Mouse (Mus musculus) neutrophil, adult 5-6 weeks (primary cell): ENCODE measurements around the gene Mgat5. TPM values are rescaled to one million over a fixed set of nuclear protein-coding genes. Genes with fewer than 3 reads are reported as not detected.

Source experiments
- ATAC-seq: fragments of 151-379, 151-347 bp; 2 replicates; pipeline ENCODE4 v1.8.0; 2017; ENCODE audit warnings: mild to moderate bottlenecking, moderate TSS enrichment; ENCODE audit not compliant: insufficient number of reproducible peaks, poor library complexity, low FRiP score, severe bottlenecking; ENCODE audit errors: extremely low read depth
- total RNA-seq: library from RNA; stranded (forward); fragments of 200-1000 nt; gene quantifications from 2 replicates; pipeline ENCODE4 v1.2.3, GENCODE M21; 2017

Mgat5 gene
- total RNA-seq, 1 experiment from 2014 or later: 15.1 TPM

DNA sequence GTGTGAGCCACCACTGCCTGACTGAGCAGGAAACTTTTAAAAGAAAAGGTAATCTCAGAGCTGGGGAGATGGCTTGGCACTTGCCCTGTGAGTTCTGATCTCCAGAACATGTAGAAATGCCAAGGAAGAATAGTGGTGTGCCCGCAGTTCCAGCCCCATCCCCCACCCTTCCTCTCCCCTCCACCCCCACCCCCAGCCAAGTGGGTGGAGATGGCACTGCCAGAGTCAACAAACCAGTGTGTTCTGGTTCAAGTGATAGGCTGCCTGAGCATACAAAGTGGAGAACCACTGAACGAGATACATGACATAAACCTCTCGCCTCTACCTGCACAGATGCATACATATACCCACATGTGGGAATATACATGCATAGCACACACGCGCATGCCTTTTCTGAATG, 193.4 kb downstream of the Mgat5 start:
- no peak for ATAC-seq

DNA sequence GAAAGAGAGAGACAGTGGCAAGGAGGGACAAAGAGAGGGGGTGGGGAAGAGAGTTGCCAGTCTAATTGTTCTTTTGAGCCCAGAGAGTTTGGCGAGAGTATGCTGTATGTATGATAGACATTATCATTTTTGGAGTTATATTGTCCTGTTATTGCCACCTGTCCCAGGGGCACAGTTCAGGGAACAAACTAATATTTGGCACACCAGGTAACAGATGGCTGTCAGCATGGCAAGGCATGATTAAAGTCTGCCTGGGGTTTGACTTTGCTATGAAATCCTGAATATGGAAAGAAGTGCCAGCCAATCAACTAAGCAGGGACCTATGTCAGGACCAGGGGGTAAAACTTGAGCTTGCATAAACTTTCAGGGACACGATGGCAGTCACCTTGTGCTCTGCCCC, 195.4 kb downstream of the Mgat5 start:
- ATAC-seq: no peak

DNA sequence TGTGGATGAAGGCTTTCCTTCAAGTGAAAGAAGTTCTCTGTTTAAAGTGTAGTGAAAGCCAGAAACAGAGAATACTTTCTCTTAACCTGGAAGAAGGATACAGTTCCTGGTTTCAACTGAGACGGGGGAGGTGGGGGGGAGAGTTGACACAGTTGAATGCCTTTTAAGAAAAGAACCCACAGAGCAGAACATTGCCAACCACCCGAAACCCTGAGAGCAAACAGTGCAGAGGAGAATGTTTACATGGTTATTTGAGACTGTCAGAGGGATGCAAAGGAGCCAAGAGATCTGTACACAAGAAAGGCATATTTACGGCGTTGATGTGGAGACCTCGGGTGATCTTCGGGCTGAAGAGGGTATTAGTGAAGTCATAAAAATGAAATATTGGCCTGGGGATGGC, 195.9 kb downstream of the Mgat5 start:
- ATAC-seq: no peak

DNA sequence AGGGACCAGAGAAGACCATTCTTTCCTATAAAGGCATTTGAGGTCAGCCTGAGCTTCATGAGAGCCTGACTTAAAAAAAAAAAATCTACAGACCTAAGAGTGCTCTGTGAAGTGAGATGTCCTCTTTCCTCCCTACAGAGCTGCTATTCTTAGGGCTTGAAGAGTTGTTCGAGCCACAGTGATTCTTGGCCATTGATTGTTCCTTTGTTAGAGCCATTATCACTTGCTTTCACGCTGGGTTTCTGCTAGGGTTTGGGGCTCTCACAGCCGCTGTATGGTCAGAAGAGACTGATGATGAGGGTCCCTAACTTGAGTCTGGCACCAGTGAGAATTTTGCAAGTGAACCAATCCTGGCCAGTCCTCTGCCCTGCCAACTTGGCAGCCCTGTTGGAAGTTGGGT, 199.8 kb downstream of the Mgat5 start:
- no peak for ATAC-seq

DNA sequence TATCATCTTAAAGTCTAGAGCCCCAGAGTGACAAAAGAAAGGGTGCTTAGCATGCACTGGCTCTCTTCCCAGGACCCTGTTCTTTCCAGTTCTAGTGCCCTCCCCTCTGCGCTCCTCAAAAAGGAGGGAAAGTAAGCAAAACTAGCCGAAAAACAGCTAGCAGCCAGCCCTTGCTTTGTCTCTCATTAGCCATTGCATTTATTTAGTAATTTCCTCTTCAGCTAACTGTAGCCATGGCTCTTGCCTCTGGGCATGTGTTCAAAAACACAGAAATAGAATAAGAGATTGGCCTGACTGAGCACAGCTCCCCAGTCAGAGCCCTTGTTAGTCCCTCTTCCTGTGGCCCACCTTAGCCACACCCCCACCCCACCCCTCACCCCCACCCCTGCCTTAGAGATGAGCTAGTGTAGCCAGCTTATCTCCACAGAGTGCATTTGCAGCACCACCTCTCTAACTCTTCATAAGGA, 204.2 kb downstream of the Mgat5 start:
- ATAC-seq: no peak

DNA sequence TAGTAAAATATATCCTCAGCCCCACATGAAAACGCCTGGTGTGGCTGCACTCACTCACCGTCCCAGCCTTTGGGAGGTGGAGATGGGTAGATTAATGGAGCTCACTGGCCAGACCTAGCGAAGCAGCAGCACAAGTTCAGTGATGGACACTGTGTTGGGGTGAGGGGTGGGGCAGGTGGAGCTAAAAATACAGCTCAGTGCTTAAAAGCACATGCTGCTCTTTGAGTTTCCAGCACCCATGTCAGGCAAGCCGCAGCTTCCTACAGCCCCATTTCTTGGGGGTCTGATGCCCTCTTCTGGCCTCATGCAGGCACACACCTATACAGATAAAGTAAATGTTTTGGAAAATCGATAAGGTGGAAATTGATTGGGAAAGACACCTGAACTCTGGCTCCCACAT, 204.7 kb downstream of the Mgat5 start:
- ATAC-seq: 0 out of 2 replicates have a peak, but pooled peaks have one; percentile 24

DNA sequence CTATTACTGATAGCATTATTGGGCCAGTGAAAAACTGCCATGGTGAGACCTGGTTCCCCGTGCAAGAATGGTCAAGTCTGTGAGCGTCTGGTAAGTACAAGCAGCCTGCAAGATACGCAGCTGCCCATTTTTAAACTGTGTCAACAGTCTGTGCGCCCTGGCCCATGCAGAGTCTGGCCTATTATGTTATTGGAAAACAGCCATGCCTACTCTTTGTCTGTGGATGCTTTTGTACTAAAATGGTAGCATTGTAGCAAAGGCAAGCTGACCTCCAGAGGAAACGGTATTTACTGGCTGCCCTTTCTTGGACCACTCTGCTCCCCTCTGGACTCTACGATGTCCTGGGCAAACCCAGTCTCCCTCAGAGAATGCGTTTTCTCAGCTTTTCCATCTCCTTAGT, 209.7 kb downstream of the Mgat5 start:
- no peak for ATAC-seq

DNA sequence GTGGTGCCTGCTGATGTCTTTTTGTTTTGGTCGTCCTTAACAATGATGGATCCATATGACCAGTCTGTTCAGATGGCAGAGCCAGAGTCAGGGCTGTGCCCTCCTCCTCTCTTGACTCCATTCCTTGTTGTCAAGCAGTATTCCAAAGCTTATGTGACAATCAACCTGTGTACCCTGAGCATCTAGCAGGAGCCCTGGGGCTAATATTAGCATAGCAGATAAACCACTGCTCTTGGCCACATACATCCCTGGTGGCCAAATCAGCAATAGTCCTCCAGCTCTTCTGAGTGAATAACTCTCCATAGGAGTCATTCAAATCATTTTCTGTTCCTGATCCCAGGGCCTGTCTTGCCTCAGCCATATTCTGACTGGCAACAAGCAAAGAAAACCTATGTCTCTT, 211.1 kb downstream of the Mgat5 start:
- no peak for ATAC-seq

DNA sequence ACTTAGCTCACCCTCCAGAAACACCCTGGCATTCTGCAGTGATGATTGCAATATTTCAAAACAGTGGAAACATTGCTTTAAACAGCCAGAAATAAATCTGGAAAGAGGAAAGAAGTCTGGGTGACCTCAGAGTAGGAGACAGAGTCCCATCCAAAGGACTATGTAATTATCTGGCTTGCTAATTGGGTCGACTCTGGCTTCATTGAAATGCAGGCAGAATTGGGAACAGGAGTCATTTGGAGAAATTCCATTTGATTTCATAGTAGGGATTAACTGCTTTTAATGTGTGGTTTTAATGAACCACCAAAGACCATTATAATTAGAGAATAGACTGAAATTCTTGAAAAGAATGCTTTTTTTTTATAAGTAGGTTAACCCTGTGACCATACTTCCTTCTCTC, 212.2 kb downstream of the Mgat5 start:
- no peak for ATAC-seq

DNA sequence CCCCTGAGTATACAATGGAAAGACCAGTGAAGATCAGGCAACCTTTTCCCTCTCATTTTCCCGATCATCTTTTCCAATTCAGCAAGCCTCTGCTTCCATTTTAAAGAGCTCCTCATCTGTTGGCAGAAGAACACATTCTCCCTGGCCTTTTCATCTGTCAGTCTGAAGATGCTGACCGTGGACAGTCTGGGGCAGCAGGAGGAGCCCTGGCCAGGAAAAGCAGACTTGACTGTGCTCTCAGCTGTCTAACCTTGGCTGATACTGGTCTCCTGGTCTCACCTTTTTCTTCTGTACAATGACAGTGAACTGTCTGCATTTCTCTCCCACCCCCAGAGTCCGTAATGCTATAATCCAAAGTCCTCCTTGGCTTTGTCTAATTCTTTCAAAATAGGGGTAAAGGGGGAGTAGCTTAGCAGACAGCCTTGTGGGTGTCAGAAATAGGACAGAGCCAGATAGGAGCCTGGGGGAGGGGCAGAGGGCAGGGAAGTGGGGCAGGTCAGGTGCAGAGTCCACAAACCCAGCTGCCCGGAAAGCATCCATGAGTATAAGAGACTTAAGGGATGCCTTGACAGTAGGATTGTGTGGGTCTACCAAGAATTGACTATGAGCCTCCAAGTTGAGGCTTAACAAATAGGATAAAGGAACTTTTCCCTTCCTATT, 214.2 kb downstream of the Mgat5 start:
- ATAC-seq: no peak

DNA sequence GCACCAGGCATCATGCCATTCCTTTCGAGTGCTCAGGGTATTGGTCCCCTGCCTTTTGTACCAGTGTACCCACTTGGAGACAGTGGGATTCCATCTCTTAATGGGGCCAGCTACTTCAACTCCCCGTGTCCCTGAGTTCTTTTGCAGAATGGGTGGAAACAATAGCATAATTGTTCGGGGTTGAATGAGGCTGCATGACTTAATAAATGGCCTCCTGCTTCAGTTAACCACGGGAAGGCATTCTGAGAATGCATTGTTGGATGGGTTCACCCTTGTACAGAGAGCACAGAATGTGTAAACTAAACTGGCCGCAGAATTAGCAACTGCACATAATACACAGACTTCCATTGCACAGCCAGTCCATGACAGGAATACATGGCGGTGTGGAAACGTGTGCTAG, 214.8 kb downstream of the Mgat5 start:
- ATAC-seq: no peak

DNA sequence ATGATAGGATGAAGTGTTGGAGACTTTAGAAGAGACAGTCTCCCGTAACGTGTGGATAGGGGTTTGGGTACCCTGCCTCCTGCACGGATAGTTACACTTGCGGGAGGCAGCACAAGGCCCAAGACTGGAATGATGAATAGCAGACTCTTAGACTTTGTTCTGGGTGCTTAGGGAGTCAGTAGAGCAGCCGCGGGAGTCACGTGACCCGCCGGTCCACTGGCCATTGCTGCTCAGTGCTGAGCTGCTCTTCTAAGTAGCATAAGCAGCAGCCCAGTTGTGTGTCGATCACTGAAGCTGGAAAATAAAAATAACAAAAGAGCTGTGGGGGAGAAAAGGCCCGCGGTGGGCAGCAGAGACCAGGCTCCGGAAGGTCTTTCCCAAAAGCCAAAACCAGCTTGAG, 215.6 kb downstream of the Mgat5 start:
- ATAC-seq: no peak

DNA sequence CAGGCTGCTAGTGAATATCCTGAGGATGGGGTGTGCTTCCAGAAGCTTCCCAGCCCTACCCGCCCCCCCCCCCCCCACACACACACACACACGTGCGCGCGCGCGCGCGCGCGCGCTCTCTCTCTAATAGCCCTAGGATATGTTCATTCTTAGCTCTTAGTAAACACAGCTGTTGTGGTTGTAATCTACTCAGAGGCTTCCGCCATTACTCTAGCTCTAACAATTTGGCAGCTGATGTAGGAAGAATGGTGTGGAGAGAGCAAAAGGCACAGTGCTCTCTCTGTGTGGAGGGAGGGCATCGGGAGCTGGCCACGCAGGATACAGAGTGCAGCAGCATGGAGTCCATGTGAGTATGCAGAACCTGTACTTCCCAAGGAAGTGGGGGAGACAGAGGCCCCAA, 216.0 kb downstream of the Mgat5 start:
- ATAC-seq: no peak

DNA sequence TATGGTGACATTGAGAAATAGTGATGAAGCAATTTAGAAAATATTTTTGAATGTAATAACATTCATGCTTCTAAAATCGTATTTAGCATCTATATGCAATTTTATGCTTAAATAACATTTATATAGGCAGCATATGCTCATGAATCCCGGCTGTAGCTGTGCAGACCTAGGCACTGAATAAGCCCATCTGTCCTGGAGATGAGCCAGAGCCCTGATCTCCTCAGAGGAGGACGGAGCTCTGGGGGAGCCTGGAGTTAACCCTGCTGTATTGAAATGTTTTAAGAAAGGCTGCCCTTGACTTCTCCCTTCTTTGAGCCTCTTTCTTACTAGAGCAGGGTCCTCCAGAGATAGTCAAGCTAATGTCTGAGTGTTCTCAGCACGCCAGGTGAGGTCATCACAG, 217.8 kb downstream of the Mgat5 start:
- no peak for ATAC-seq

DNA sequence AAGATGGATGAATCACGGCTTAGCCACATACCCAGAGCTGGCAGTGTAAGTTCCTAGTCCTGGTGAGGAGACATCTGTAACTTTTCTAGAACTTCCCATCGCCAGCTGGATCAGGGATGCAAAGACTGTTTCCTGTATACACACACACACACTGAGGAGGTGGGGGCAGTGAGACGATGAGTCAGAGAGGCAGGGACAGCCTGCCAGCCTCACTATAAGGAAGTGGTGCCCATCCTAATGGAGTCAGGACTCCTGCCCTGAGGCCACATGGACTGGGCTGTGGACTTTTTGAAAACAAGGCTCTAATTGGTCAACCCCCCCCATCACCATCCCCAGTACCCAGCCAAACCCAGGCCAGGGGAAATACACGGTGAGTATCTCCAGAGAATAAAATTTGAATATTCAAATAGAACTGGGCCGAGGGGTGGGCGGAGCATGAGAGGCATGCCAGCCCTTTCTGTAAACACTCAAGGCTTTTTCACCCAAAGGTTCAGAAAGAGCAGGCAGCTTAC, 220.3 kb downstream of the Mgat5 start:
- ATAC-seq: peak; percentile 63

DNA sequence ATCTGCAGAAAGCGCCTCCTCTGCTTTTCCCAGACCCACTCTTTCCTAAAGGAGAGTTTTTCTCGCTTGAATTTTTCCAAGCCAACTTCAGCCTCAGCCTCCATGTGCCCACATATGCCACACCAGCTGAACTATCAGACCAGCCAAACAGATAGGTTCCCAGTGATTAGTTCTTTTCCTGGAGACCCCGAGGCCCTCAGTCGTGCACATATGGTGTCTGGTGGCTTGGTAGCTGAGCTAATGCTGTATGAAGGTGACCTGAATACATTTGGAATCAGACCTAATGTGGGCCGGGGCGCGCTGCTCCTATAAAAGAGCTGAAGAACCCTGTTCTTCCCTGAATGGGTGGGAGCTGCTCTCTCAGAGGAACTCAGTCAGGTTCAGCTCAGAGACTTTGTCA, 225.5 kb downstream of the Mgat5 start:
- ATAC-seq: no peak

DNA sequence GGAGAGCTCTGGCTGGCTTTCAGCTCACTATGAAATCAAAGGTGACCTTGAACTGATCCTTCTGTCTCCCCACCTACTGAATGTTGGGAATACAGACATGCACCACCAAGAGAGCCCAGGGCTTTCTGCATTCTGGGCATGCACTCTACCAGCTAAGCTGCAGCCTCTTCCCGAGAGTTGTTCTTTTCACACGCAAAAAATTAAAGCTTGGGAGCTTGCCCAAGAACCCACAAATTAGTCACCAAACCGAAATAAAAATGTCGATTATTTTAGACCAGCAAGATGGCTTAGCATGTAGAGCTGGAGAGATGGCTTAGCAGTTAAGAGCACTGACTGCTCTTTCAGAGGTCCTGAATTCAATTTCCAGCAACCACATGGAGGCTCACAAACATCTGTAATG, 230.0 kb downstream of the Mgat5 start:
- no peak for ATAC-seq

DNA sequence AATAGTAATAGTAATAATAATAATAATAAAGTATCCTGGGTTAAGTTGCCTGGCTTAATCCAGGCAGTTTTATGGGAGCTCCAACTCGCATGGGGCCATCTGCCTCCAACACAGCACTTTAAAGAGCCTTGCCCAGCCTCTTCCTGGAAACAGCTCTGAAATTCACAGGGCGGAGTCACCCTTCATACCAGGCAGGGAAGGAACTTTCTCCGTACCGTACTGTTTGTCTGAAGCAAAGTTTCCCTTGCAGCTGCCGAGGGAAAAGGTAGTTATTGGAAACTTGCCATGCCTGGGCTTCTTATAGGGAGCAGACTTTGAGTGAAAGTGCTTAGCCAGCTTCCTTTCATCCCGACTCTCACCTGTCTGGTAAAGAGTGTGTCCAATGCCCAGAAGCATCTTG, 232.3 kb downstream of the Mgat5 start:
- ATAC-seq: no peak

DNA sequence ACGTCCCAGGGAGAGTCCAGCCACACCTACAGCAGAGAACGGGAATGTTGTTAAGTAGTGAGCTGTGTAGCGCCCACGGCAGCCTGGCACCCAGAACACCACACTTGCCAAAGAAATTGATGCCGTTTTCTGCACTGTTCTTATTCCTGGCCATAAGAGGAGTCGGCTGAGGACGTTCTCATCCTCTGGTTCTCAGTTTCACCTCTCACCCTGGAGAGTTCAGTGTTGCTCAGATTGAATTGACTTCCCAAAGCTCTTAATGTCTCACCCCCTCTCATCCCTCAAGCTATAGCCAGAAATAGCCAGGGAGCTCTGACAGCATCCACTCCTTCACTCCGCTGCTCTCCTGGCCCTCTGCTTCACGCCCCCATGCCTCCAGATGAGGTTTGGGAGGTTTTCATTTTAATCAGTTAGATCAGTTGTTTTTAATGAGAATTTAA, 234.7 kb downstream of the Mgat5 start:
- ATAC-seq: no peak

DNA sequence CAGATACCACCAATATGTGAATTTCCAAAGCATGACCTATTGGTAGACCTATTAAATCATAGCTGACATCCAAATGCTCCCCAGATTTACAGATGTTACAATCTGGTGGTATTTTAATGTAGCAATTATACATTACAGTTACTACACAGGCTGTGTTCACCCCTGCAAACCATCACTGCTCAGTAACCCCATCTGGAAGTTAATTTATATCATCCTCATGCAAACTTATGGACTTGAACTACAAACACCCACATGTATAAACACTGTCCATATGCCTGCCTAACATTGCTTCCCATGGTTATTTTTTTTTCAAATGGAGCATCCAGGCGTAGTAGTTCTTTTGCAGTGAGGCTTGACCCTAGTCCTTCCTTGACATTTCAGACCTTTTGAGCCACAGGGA, 236.2 kb downstream of the Mgat5 start:
- ATAC-seq: no peak

DNA sequence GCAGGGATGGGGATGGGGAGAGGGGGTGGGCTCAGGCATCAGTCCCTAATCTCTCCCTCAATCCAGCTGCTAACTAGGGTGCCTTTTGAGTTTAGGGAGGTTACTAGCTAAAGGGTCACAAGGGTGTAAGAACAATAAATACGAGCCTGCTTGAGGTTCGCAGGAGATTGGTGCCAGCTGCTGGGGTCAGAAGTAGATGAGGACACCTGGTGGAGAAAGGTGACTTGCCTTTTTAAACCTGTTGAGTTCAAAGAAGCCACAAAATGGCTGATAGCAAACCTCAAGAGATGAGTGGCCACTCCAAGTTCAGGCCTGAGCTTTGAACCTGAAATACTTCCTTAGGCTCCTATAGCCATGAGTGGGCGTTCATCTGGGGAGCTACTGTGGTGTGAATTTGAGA, 236.9 kb downstream of the Mgat5 start:
- no peak for ATAC-seq
